In genomic region chr10:75004067-75004466, GRCm38 (mm10) we compare ENCODE assay signal across 20 mouse cellular contexts. TPM values are rescaled to one million over a fixed set of nuclear protein-coding genes. Genes with fewer than 3 reads are reported as not detected.
DNase-seq lines count a peak whose midpoint lies in the region; ATAC-seq and TF ChIP-seq lines count a peak whose summit lies in the region.
"Had no signal": no experiment of that assay in that cellular context is flagged by ENCODE, and none has a peak within 500 bp of the region (broad histone marks: within the 10 kb centered on the region; RNA-seq: fewer than 3 reads in every experiment).

No protein-coding gene starts in this region.

- no peaks in the 10 kb centered on the region for H3K4me1 ChIP-seq in lung, adult 2 months (ENCODE audit: control insufficient read depth, insufficient read depth, low read length)

- intact Hi-C loops in gastrocnemius, postnatal 36 days (cut with DNase I) = no loop called here

- no peak for TF ChIP-seq POLR2A in lung, adult 2 months (IDR thresholded peaks at IDR 0.05; ENCODE audit: borderline replicate concordance, extremely low read depth, low read depth, low read length)

- WGBS in lung, adult 2 months = 38% methylated on average over 3 of the region's 3 CpGs

- peak; percentile 55 for DNase-seq in MEL-GATA-1-ER (ENCODE audit: extremely low read depth, low read depth)
- DNase-seq in lung, adult 2 months = peak; percentile 23
- peak; percentile 65 for DNase-seq in lung, postnatal 36 days
- DNase-seq in kidney, postnatal 4 days = no peak
- DNase-seq in gastrocnemius, postnatal 36 days = no peak
- no peak for DNase-seq in embryo, embryonic 9.5 days (ENCODE audit: extremely low spot score)
- DNase-seq: cerebellum, adult 9-11 months; right cerebral cortex, adult 18-20 months; thymus, postnatal 4 days had no signal

- no peak for TF ChIP-seq CTCF in lung, adult 2 months (IDR thresholded peaks at IDR 0.05; ENCODE audit: insufficient read depth, low read length)

- ATAC-seq in hematopoietic stem cell, adult 5-6 weeks (replicated peaks in 1 of 2; ENCODE audit: insufficient read depth in 1 of 2, low FRiP score in 2 of 2, low TSS enrichment in 1 of 2, low read depth in 1 of 2, poor library complexity in 2 of 2, severe bottlenecking in 2 of 2) = peak; percentile 66 to 72
- ATAC-seq in erythroblast, adult 5-6 weeks (replicated peaks; ENCODE audit: low FRiP score, poor library complexity, severe bottlenecking) = no peak
- ATAC-seq: forebrain, embryonic 15.5 days had no signal

- no peak overlapping the region for H3K4me3 ChIP-seq in lung, adult 2 months (replicated peaks; ENCODE audit: extremely low read depth, low read depth, low read length)
- H3K4me3 ChIP-seq: embryonic facial prominence, embryonic 15.5 days; forebrain, embryonic 15.5 days; hindbrain, embryonic 10.5 days; kidney, embryonic 15.5 days; left cerebral cortex, adult 2 months had no signal

RNA-seq across cellular contexts. Expression of gene Rsph14, which starts 28.3 kb away (rescaled TPM):
- total RNA-seq in hematopoietic stem cell, adult 5-6 weeks (2017) = not detected in 2 replicates
- 3.3 and 6.1 TPM in 2 replicates for polyA plus RNA-seq in lung, adult 2 months (2012; rRNA removed)
- not detected in 2 replicates for total RNA-seq in erythroblast, adult 5-6 weeks (2015; ENCODE audit: low replicate concordance)
- not detected in 2 replicates for total RNA-seq in erythroblast, adult 5-6 weeks (2017; ENCODE audit: low replicate concordance)
- not detected for total RNA-seq in gastrocnemius, postnatal 36 days (2021)
- total RNA-seq: granulocyte monocyte progenitor cell, adult 5-6 weeks; left cerebral cortex, adult 2 months had no signal
- polyA plus RNA-seq: heart, embryonic 14.5 days; kidney, embryonic 15.5 days; limb, embryonic 11.5 days; neural tube, embryonic 11.5 days had no signal

RNA-seq across cellular contexts. Expression of gene Rab36, which starts 32.8 kb away (rescaled TPM):
- total RNA-seq in hematopoietic stem cell, adult 5-6 weeks (2017) = 1.3 and 3.3 TPM in 2 replicates
- 13.4 and 19.3 TPM in 2 replicates for polyA plus RNA-seq in lung, adult 2 months (2012; rRNA removed)
- total RNA-seq in erythroblast, adult 5-6 weeks (2015; ENCODE audit: low replicate concordance) = 1.3 TPM in 1 of 2 replicates, not detected in the other
- 1.4 TPM in 1 of 2 replicates, not detected in the other for total RNA-seq in erythroblast, adult 5-6 weeks (2017; ENCODE audit: low replicate concordance)
- under 1 TPM; 0.27 to 0.51 TPM for total RNA-seq in gastrocnemius, postnatal 36 days (2021)

RNA-seq across cellular contexts. Expression of gene Gnaz, which starts 37.1 kb away (rescaled TPM):
- total RNA-seq in hematopoietic stem cell, adult 5-6 weeks (2017) = 0.69 and 4.3 TPM in 2 replicates
- 3.0 and 4.6 TPM in 2 replicates for polyA plus RNA-seq in lung, adult 2 months (2012; rRNA removed)
- 0.63 TPM in 1 of 2 replicates, not detected in the other for total RNA-seq in erythroblast, adult 5-6 weeks (2015; ENCODE audit: low replicate concordance)
- total RNA-seq in erythroblast, adult 5-6 weeks (2017; ENCODE audit: low replicate concordance) = 0.51 and 0.70 TPM in 2 replicates
- total RNA-seq in gastrocnemius, postnatal 36 days (2021) = under 1 TPM; 0.23 to 0.32 TPM

RNA-seq across cellular contexts. Expression of gene Bcr, which starts 56.3 kb away (rescaled TPM):
- 20.1 and 34.9 TPM in 2 replicates for total RNA-seq in hematopoietic stem cell, adult 5-6 weeks (2017)
- polyA plus RNA-seq in lung, adult 2 months (2012; rRNA removed) = 51.8 and 51.9 TPM in 2 replicates
- 2.7 and 3.7 TPM in 2 replicates for total RNA-seq in erythroblast, adult 5-6 weeks (2015; ENCODE audit: low replicate concordance)
- total RNA-seq in erythroblast, adult 5-6 weeks (2017; ENCODE audit: low replicate concordance) = 2.3 and 4.9 TPM in 2 replicates
- total RNA-seq in gastrocnemius, postnatal 36 days (2021) = 1 to 10 TPM; 4.3 to 4.4 TPM

Comparison
In these comparisons a context has a peak if more than half of its experiments do, and no peak if none do; other contexts are left out.
1. DNase-seq: peak in MEL-GATA-1-ER (single experiment), lung, adult 2 months (single experiment) and lung, postnatal 36 days (single experiment); none in kidney, postnatal 4 days (0 of 2), gastrocnemius, postnatal 36 days (0 of 2) and embryo, embryonic 9.5 days (single experiment).